Mouse (Mus musculus) hindbrain, embryonic 14.5 days (tissue): ENCODE results near the gene Gys1. TPM values are rescaled to one million over a fixed set of nuclear protein-coding genes. Genes with fewer than 3 reads are reported as not detected.
"Not testable (repeated sequence)": the region's sequence is repeated elsewhere in the genome, so short reads cannot be mapped to it uniquely, and the experiment has no call there.

ENCODE experiments used
- ATAC-seq: fragments of 200-750 bp; cut with Nextera tagmentation; 2 replicates; pipeline ENCODE4 v1.8.0; 2017; ENCODE audit warnings: moderate number of reproducible peaks, mild to moderate bottlenecking, moderate TSS enrichment, moderate library complexity; ENCODE audit not compliant: low FRiP score
- DNase-seq: peaks from one replicate; pipeline ENCODE4 v3.0.0-alpha.2; 2015; ENCODE audit warnings: low spot score
- H3K27ac ChIP-seq: fragments of 300-500 bp; sonication (generic); 2 replicates; pipeline ENCODE4 v1.5.1; 2014; ENCODE audit warnings: mild to moderate bottlenecking, moderate library complexity
- H3K27me3 ChIP-seq: fragments of 300-500 bp; sonication (generic); 2 replicates; pipeline ENCODE4 v1.6.1; 2014; ENCODE audit warnings: mild to moderate bottlenecking, low read length, mixed read lengths; ENCODE audit not compliant: control insufficient read depth, insufficient read depth
- H3K36me3 ChIP-seq: fragments of 300-500 bp; sonication (generic); replicated peaks from 2 replicates; pipeline ENCODE4 v1.6.1; 2014; ENCODE audit not compliant: control insufficient read depth, insufficient read depth
- H3K4me1 ChIP-seq: fragments of 300-500 bp; sonication (generic); replicated peaks from 2 replicates; pipeline ENCODE4 v1.6.1; 2014; ENCODE audit warnings: antibody characterized with exemption, low read length, mixed read lengths; ENCODE audit not compliant: control insufficient read depth, insufficient read depth
- H3K4me2 ChIP-seq: fragments of 300-500 bp; sonication (generic); replicated peaks from 2 replicates; pipeline ENCODE4 v1.6.1; 2014; ENCODE audit warnings: mild to moderate bottlenecking, moderate library complexity
- H3K4me3 ChIP-seq: fragments of 300-500 bp; sonication (generic); replicated peaks from 2 replicates; pipeline ENCODE4 v1.5.1; 2014; ENCODE audit warnings: mild to moderate bottlenecking, low read length
- H3K9ac ChIP-seq: fragments of 300-500 bp; sonication (generic); 2 replicates; pipeline ENCODE4 v1.6.1; 2014
- H3K9me3 ChIP-seq: fragments of 300-500 bp; sonication (generic); 2 replicates; pipeline ENCODE4 v1.6.1; 2016; ENCODE audit warnings: low read length; ENCODE audit not compliant: control insufficient read depth
- WGBS: fragments of 180-500 bp; shearing (Covaris S2); extraction: QIAGEN DNeasy Blood & Tissue Kit; methylation state at CpG from one replicate; pipeline ENCODE4 v1.1.7; 2014; 5-methylcytosine and 5-hydroxymethylcytosine counted together
- polyA plus RNA-seq: library from polyadenylated mRNA; unstranded; fragments of >200 nt; fragmentation: Nextera tagmentation; extraction: Ambion mirVana; gene quantifications from 2 replicates; pipeline ENCODE4 v1.2.1, GENCODE M21; 2014

Gys1 gene
- 17.8 and 21.6 TPM in 2 replicates for polyA plus RNA-seq

- peak within 1 kb of the TSS; percentile 93 for H3K4me2 ChIP-seq
- H3K27me3 ChIP-seq: no peaks in the 10 kb centered on the region
- H3K27ac ChIP-seq: peak within 1 kb of the TSS; percentile 85
- peaks cover 27% of the 10 kb centered on the region for H3K36me3 ChIP-seq
- H3K9me3 ChIP-seq: no peaks in the 10 kb centered on the region
- under 1% methylated on average over 45 of the region's 45 CpGs for WGBS
- DNase-seq (peak; percentile 100), ATAC-seq (peak; percentile 97)
- peak within 1 kb of the TSS; percentile 78 for H3K9ac ChIP-seq
- H3K4me3 ChIP-seq: peak within 1 kb of the TSS; percentile 75
- peaks cover 33% of the 10 kb centered on the region for H3K4me1 ChIP-seq
Observed at GRCm38 (mm10) chr7:45434203-45435015, at the start of gene Gys1. Gene Gys1 (plus strand): TSS chr7:45434844.

GRCm38 (mm10) chr7:45386077-45386476, 48.6 kb upstream of the Gys1 start:
- Histone ChIP-seq H3K36me3 (peaks cover 100% of the 10 kb centered on the region), H3K9ac (no peak overlapping the region), H3K27ac (no peak overlapping the region), H3K4me3 (no peak overlapping the region), H3K4me1 (no peaks in the 10 kb centered on the region), H3K27me3 (no peaks in the 10 kb centered on the region), H3K9me3 (no peaks in the 10 kb centered on the region), H3K4me2 (no peak overlapping the region)
- WGBS: 94% methylated on average over 3 of the region's 3 CpGs
- DNase-seq (no peak), ATAC-seq (no peak)

GRCm38 (mm10) chr7:45395129-45395541, 39.5 kb upstream of the Gys1 start:
- WGBS: under 1% methylated on average over 19 of the region's 20 CpGs
- Histone ChIP-seq H3K9me3 (no peaks in the 10 kb centered on the region), H3K9ac (peak overlapping the region; percentile 79), H3K4me3 (peak overlapping the region; percentile 82), H3K36me3 (peaks cover 22% of the 10 kb centered on the region), H3K4me2 (peak overlapping the region; percentile 97), H3K27ac (peak overlapping the region; percentile 97), H3K4me1 (peaks cover 18% of the 10 kb centered on the region), H3K27me3 (no peaks in the 10 kb centered on the region)
- ATAC-seq (peak; percentile 80), DNase-seq (peak; percentile 73)

GRCm38 (mm10) chr7:45395578-45396336, 38.9 kb upstream of the Gys1 start, which contains the start of gene Snrnp70:
Gene Snrnp70 (minus strand): TSS chr7:45395742.
- ATAC-seq: peak; percentile 96

GRCm38 (mm10) chr7:45396337-45396775, 38.3 kb upstream of the Gys1 start:
- not testable (repeated sequence) for DNase-seq, H3K27me3 ChIP-seq, H3K9me3 ChIP-seq, H3K36me3 ChIP-seq
- Histone ChIP-seq H3K27ac (peak overlapping the region; percentile 97), H3K9ac (peak overlapping the region; percentile 34; the same call in 1 of the 2 replicates), H3K4me1 (peaks cover 18% of the 10 kb centered on the region), H3K4me2 (peak overlapping the region; percentile 97), H3K4me3 (peak overlapping the region; percentile 82)
- 4% methylated on average over 3 of the region's 3 CpGs for WGBS
- ATAC-seq: 0 out of 2 replicates have a peak, but pooled peaks have one; percentile 4

More at GRCm38 (mm10) chr7:45395578-45396336, 38.9 kb upstream of the Gys1 start, which contains the start of gene Snrnp70:
- H3K9ac ChIP-seq: peak within 1 kb of the TSS; percentile 79
- peak within 1 kb of the TSS; percentile 97 for H3K4me2 ChIP-seq
- no peaks in the 10 kb centered on the region for H3K9me3 ChIP-seq
- H3K27me3 ChIP-seq: no peaks in the 10 kb centered on the region
- H3K4me1 ChIP-seq: peaks cover 18% of the 10 kb centered on the region
- peak within 1 kb of the TSS; percentile 97 for H3K27ac ChIP-seq
- DNase-seq: peak; percentile 100
- peaks cover 16% of the 10 kb centered on the region for H3K36me3 ChIP-seq
- under 1% methylated on average over 60 of the region's 60 CpGs for WGBS
- H3K4me3 ChIP-seq: peak within 1 kb of the TSS; percentile 82

GRCm38 (mm10) chr7:45396787-45397186, 37.9 kb upstream of the Gys1 start:
- Histone ChIP-seq H3K4me1 (peaks cover 18% of the 10 kb centered on the region), H3K9me3 (no peaks in the 10 kb centered on the region), H3K36me3 (peaks cover 5% of the 10 kb centered on the region), H3K4me2 (no peak overlapping the region), H3K4me3 (no peak overlapping the region), H3K27me3 (no peaks in the 10 kb centered on the region), H3K27ac (no peak overlapping the region), H3K9ac (no peak overlapping the region)
- DNase-seq (no peak), ATAC-seq (no peak)
- WGBS: 78% methylated on average over 2 of the region's 2 CpGs

- H3K9me3 ChIP-seq: no peaks in the 10 kb centered on the region
- no peak overlapping the region for H3K27ac ChIP-seq
- H3K4me1 ChIP-seq: no peaks in the 10 kb centered on the region; the same call in 1 of the 2 replicates
- no peak overlapping the region for H3K4me2 ChIP-seq
- peaks cover 19% of the 10 kb centered on the region for H3K27me3 ChIP-seq
- no peak overlapping the region for H3K4me3 ChIP-seq
- ATAC-seq (no peak), DNase-seq (no peak)
- no peaks in the 10 kb centered on the region for H3K36me3 ChIP-seq
- 81% methylated on average over 10 of the region's 10 CpGs for WGBS
- H3K9ac ChIP-seq: no peak overlapping the region
Observed at GRCm38 (mm10) chr7:45401521-45402085, 33.0 kb upstream of the Gys1 start.

- 47% methylated on average over 6 of the region's 6 CpGs for WGBS
- Histone ChIP-seq H3K9ac (no peak overlapping the region), H3K4me3 (no peak overlapping the region), H3K36me3 (no peaks in the 10 kb centered on the region), H3K4me2 (no peak overlapping the region), H3K9me3 (no peaks in the 10 kb centered on the region), H3K4me1 (no peaks in the 10 kb centered on the region; the same call in 1 of the 2 replicates), H3K27me3 (peaks cover 40% of the 10 kb centered on the region), H3K27ac (no peak overlapping the region)
- DNase-seq (peak; percentile 66), ATAC-seq (no peak)
Observed at GRCm38 (mm10) chr7:45403532-45404261, 30.9 kb upstream of the Gys1 start.
